Mouse (Mus musculus): ENCODE measurements around the gene Col5a3.

- TF ChIP-seq CTCF (IDR thresholded peaks at IDR 0.05; ENCODE audit: extremely low read depth, insufficient read depth, low read length), result no peak
- TF ChIP-seq POLR2A (IDR thresholded peaks at IDR 0.05; ENCODE audit: extremely low read depth, insufficient read depth, low read length), result no peak
Observed at GRCm38 (mm10) chr9:20731797-20732196, 83.1 kb downstream of the Col5a3 start.
